Mouse (Mus musculus) small intestine, adult 2 months (tissue): Measurements from ENCODE around the gene Nkiras1. TPM values are rescaled to one million over a fixed set of nuclear protein-coding genes. Genes with fewer than 3 reads are reported as not detected.

ENCODE experiments used
- H3K27ac ChIP-seq: fragments of 200-500 bp; 2 replicates; pipeline ENCODE4 v1.5.1; 2012; ENCODE audit warnings: low read depth, low read length, control low read depth, inconsistent platforms; ENCODE audit not compliant: insufficient read depth
- H3K27me3 ChIP-seq: fragments of 200-500 bp; 2 replicates; pipeline ENCODE4 v1.6.1; 2012; ENCODE audit warnings: mild to moderate bottlenecking, moderate library complexity, low read length, inconsistent platforms; ENCODE audit not compliant: control insufficient read depth, insufficient read depth
- H3K36me3 ChIP-seq: fragments of 200-500 bp; 2 replicates; pipeline ENCODE4 v1.6.1; 2012; ENCODE audit warnings: mild to moderate bottlenecking, low read length, control low read depth, inconsistent platforms; ENCODE audit not compliant: control insufficient read depth, insufficient read depth
- H3K4me1 ChIP-seq: fragments of 200-500 bp; 2 replicates; pipeline ENCODE4 v1.6.1; 2012; ENCODE audit warnings: low read length, inconsistent platforms, mixed read lengths; ENCODE audit not compliant: control insufficient read depth, insufficient read depth, insufficient read length
- H3K4me3 ChIP-seq: fragments of 200-500 bp; 2 replicates; pipeline ENCODE4 v1.5.1; 2012; ENCODE audit warnings: low read depth, mild to moderate bottlenecking, control low read depth, inconsistent platforms, low read length, moderate library complexity
- CTCF ChIP-seq: fragments of 200-500 bp; IDR thresholded peaks from 2 replicates; pipeline ENCODE4 v1.5.1; 2012; ENCODE audit warnings: low read depth, mild to moderate bottlenecking, control low read depth, inconsistent platforms, low read length, moderate library complexity, mixed read lengths; ENCODE audit not compliant: insufficient replicate concordance, insufficient read length; ENCODE audit errors: extremely low read depth
- POLR2A ChIP-seq: fragments of 200-500 bp; IDR thresholded peaks from 2 replicates; pipeline ENCODE4 v1.6.1; 2012; ENCODE audit warnings: low read depth, mild to moderate bottlenecking, control low read depth, inconsistent platforms, low read length, moderate library complexity
- WGBS: fragments of 180-500 bp; shearing (Covaris S2); methylation state at CpG from one replicate; pipeline ENCODE4 v1.1.7; 2018; 5-methylcytosine and 5-hydroxymethylcytosine counted together
- polyA plus RNA-seq: library from polyadenylated mRNA; depleted of rRNA; stranded (reverse); fragments of >200 nt; gene quantifications from 2 replicates; pipeline ENCODE4 v1.2.3, GENCODE M21; 2012

Nkiras1 gene
- polyA plus RNA-seq, 1 experiment: 2.1 TPM

GRCm38 (mm10) chr14:18284581-18284980 lies 13.6 kb downstream of the Nkiras1 start:
- H3K27me3 ChIP-seq: no peaks in the 10 kb centered on the region
- 73% methylated on average over 2 of the region's 2 CpGs for WGBS

GRCm38 (mm10) chr14:18285476-18285875 lies 14.5 kb downstream of the Nkiras1 start:
- no peaks in the 10 kb centered on the region for H3K27me3 ChIP-seq
- no peak overlapping the region for H3K4me3 ChIP-seq
- peaks cover 13% of the 10 kb centered on the region for H3K36me3 ChIP-seq
- WGBS: 78% methylated on average over 3 of the region's 3 CpGs
- TF ChIP-seq CTCF (no peak), POLR2A (no peak)
- H3K27ac ChIP-seq: no peak overlapping the region
- H3K4me1 ChIP-seq: peaks cover 4% of the 10 kb centered on the region; the same call in 1 of the 2 replicates

More at GRCm38 (mm10) chr14:18284581-18284980, 13.6 kb downstream of the Nkiras1 start:
- peaks cover 4% of the 10 kb centered on the region; the same call in 1 of the 2 replicates for H3K4me1 ChIP-seq
- no peak overlapping the region for H3K27ac ChIP-seq
- peaks cover 20% of the 10 kb centered on the region for H3K36me3 ChIP-seq
- TF ChIP-seq POLR2A (no peak), CTCF (no peak)
- no peak overlapping the region for H3K4me3 ChIP-seq

- Histone ChIP-seq H3K4me1 (peaks cover 4% of the 10 kb centered on the region; the same call in 1 of the 2 replicates), H3K27ac (no peak overlapping the region), H3K4me3 (no peak overlapping the region), H3K36me3 (peaks cover 13% of the 10 kb centered on the region), H3K27me3 (no peaks in the 10 kb centered on the region)
- WGBS: 91% methylated on average over 2 of the region's 2 CpGs
- TF ChIP-seq CTCF (no peak), POLR2A (no peak)
Observed at GRCm38 (mm10) chr14:18286441-18286840, 15.5 kb downstream of the Nkiras1 start.

- TF ChIP-seq CTCF: no peak
- no peak for TF ChIP-seq POLR2A
- Histone ChIP-seq H3K27me3 (no peaks in the 10 kb centered on the region), H3K4me1 (peaks cover 4% of the 10 kb centered on the region; the same call in 1 of the 2 replicates), H3K27ac (no peak overlapping the region), H3K4me3 (no peak overlapping the region), H3K36me3 (peaks cover 8% of the 10 kb centered on the region)
- 56% methylated on average over 2 of the region's 2 CpGs for WGBS
Observed at GRCm38 (mm10) chr14:18287391-18287790, 16.5 kb downstream of the Nkiras1 start.

- 0 out of 2 replicates have a peak, but pooled peaks cover 2% of the 10 kb centered on the region for H3K36me3 ChIP-seq
- H3K4me3 ChIP-seq: no peak overlapping the region
- H3K27me3 ChIP-seq: no peaks in the 10 kb centered on the region
- no peak for TF ChIP-seq POLR2A
- TF ChIP-seq CTCF: no peak
- peaks cover 4% of the 10 kb centered on the region; the same call in 1 of the 2 replicates for H3K4me1 ChIP-seq
- 90% methylated on average over 3 of the region's 3 CpGs for WGBS
- no peak overlapping the region for H3K27ac ChIP-seq
Observed at GRCm38 (mm10) chr14:18292111-18292510, 21.2 kb downstream of the Nkiras1 start.

GRCm38 (mm10) chr14:18292578-18292977 lies 21.6 kb downstream of the Nkiras1 start:
- no peaks in the 10 kb centered on the region for H3K27me3 ChIP-seq
- H3K27ac ChIP-seq: no peak overlapping the region
- TF ChIP-seq POLR2A (no peak), CTCF (no peak)
- H3K4me1 ChIP-seq: peaks cover 4% of the 10 kb centered on the region; the same call in 1 of the 2 replicates
- H3K4me3 ChIP-seq: no peak overlapping the region
- WGBS: 82% methylated on average over 3 of the region's 3 CpGs
- 0 out of 2 replicates have a peak, but pooled peaks cover 2% of the 10 kb centered on the region for H3K36me3 ChIP-seq

GRCm38 (mm10) chr14:18297441-18297840 lies 26.5 kb downstream of the Nkiras1 start:
- H3K4me3 ChIP-seq: no peak overlapping the region
- H3K36me3 ChIP-seq: 0 out of 2 replicates have a peak, but pooled peaks cover 2% of the 10 kb centered on the region
- no peak overlapping the region for H3K27ac ChIP-seq
- WGBS: 84% methylated on average over 2 of the region's 2 CpGs
- H3K4me1 ChIP-seq: no peaks in the 10 kb centered on the region
- no peaks in the 10 kb centered on the region for H3K27me3 ChIP-seq
- no peak for TF ChIP-seq CTCF
- TF ChIP-seq POLR2A: no peak

GRCm38 (mm10) chr14:18298874-18299273 lies 27.9 kb downstream of the Nkiras1 start:
- Histone ChIP-seq H3K36me3 (no peaks in the 10 kb centered on the region), H3K27me3 (no peaks in the 10 kb centered on the region), H3K4me3 (no peak overlapping the region), H3K27ac (no peak overlapping the region), H3K4me1 (peaks cover 2% of the 10 kb centered on the region; the same call in 1 of the 2 replicates)
- WGBS: 87% methylated on average over 2 of the region's 2 CpGs
- no peak for TF ChIP-seq CTCF
- no peak for TF ChIP-seq POLR2A
